Mouse (Mus musculus) intestine, postnatal 0 days (tissue): ENCODE data around the gene Wipi2. TPM values are rescaled to one million over a fixed set of nuclear protein-coding genes. Genes with fewer than 3 reads are reported as not detected.

Source experiments
- ATAC-seq: fragments of 200-750 bp; cut with Nextera tagmentation; 2 replicates; pipeline ENCODE4 v1.8.0; 2017; ENCODE audit warnings: mild to moderate bottlenecking, moderate TSS enrichment, moderate library complexity
- H3K27ac ChIP-seq: fragments of 300-500 bp; sonication (generic); 2 replicates; pipeline ENCODE4 v1.5.1; 2014; ENCODE audit warnings: mild to moderate bottlenecking, low read depth, low read length, moderate library complexity
- H3K27me3 ChIP-seq: fragments of 300-500 bp; sonication (generic); replicated peaks from 2 replicates; pipeline ENCODE4 v1.6.1; 2014; ENCODE audit warnings: low read length, mixed read lengths; ENCODE audit not compliant: control insufficient read depth, insufficient read depth
- H3K36me3 ChIP-seq: fragments of 300-500 bp; sonication (generic); 2 replicates; pipeline ENCODE4 v1.6.1; 2014; ENCODE audit warnings: mild to moderate bottlenecking, moderate library complexity; ENCODE audit not compliant: control insufficient read depth, insufficient read depth
- H3K4me1 ChIP-seq: fragments of 300-500 bp; sonication (generic); replicated peaks from 2 replicates; pipeline ENCODE4 v1.6.1; 2014; ENCODE audit warnings: antibody characterized with exemption, low read length, mixed read lengths; ENCODE audit not compliant: control insufficient read depth, insufficient read depth
- H3K4me2 ChIP-seq: fragments of 300-500 bp; sonication (generic); replicated peaks from 2 replicates; pipeline ENCODE4 v1.6.1; 2014; ENCODE audit warnings: low read depth, mild to moderate bottlenecking, moderate library complexity
- H3K4me3 ChIP-seq: fragments of 300-500 bp; sonication (generic); 2 replicates; pipeline ENCODE4 v1.5.1; 2014; ENCODE audit warnings: low read depth, low read length
- H3K9ac ChIP-seq: fragments of 300-500 bp; sonication (generic); 2 replicates; pipeline ENCODE4 v1.6.1; 2014; ENCODE audit warnings: mild to moderate bottlenecking, low read depth, low read length
- H3K9me3 ChIP-seq: fragments of 300-500 bp; sonication (generic); 2 replicates; pipeline ENCODE4 v1.6.1; 2016; ENCODE audit warnings: mixed run types; ENCODE audit not compliant: control insufficient read depth
- CTCF ChIP-seq: sonication (generic); IDR thresholded peaks from 2 replicates; pipeline ENCODE4 v1.5.1; 2016; ENCODE audit warnings: low read depth, mild to moderate bottlenecking, control low read depth, antibody characterized with exemption, moderate library complexity
- WGBS: fragments of 180-500 bp; shearing (Covaris S2); extraction: QIAGEN DNeasy Blood & Tissue Kit; methylation state at CpG from one replicate; pipeline ENCODE4 v1.1.7; 2014; 5-methylcytosine and 5-hydroxymethylcytosine counted together
- polyA plus RNA-seq: library from polyadenylated mRNA; unstranded; fragments of >200 nt; fragmentation: Nextera tagmentation; extraction: Ambion mirVana; gene quantifications from 2 replicates; pipeline ENCODE4 v1.2.1, GENCODE M21; 2015

Wipi2 gene
- polyA plus RNA-seq, 1 experiment from 2014 or later, result 25.5 TPM

- Histone ChIP-seq H3K9ac (no peak overlapping the region), H3K36me3 (no peaks in the 10 kb centered on the region), H3K4me3 (no peak overlapping the region), H3K9me3 (no peaks in the 10 kb centered on the region), H3K27ac (no peak overlapping the region), H3K4me2 (no peak overlapping the region), H3K27me3 (no peaks in the 10 kb centered on the region), H3K4me1 (no peaks in the 10 kb centered on the region)
- no peak for TF ChIP-seq CTCF
- 95% methylated on average over 1 of the region's 1 CpGs for WGBS
- no peak for ATAC-seq
Measured at GRCm38 (mm10) chr5:142679065-142679464, 51.6 kb downstream of the Wipi2 start.

- Histone ChIP-seq H3K36me3 (no peaks in the 10 kb centered on the region), H3K27me3 (no peaks in the 10 kb centered on the region), H3K4me3 (no peak overlapping the region), H3K4me2 (no peak overlapping the region), H3K9ac (no peak overlapping the region), H3K4me1 (no peaks in the 10 kb centered on the region), H3K9me3 (no peaks in the 10 kb centered on the region), H3K27ac (no peak overlapping the region)
- TF ChIP-seq CTCF, result no peak
- no peak for ATAC-seq
- WGBS, result 78% methylated on average over 3 of the region's 3 CpGs
Measured at GRCm38 (mm10) chr5:142681911-142682310, 54.4 kb downstream of the Wipi2 start.

GRCm38 (mm10) chr5:142682529-142682928 is 55.0 kb downstream of the Wipi2 start:
- Histone ChIP-seq H3K4me2 (no peak overlapping the region), H3K9ac (no peak overlapping the region), H3K9me3 (no peaks in the 10 kb centered on the region), H3K36me3 (no peaks in the 10 kb centered on the region), H3K4me1 (no peaks in the 10 kb centered on the region), H3K4me3 (no peak overlapping the region), H3K27me3 (no peaks in the 10 kb centered on the region), H3K27ac (no peak overlapping the region)
- TF ChIP-seq CTCF, result no peak
- 89% methylated on average over 5 of the region's 5 CpGs for WGBS
- ATAC-seq, result no peak

- TF ChIP-seq CTCF, result no peak
- H3K9me3 ChIP-seq, result no peaks in the 10 kb centered on the region
- H3K36me3 ChIP-seq, result no peaks in the 10 kb centered on the region
- no peak overlapping the region for H3K9ac ChIP-seq
- no peaks in the 10 kb centered on the region for H3K4me1 ChIP-seq
- H3K27me3 ChIP-seq, result no peaks in the 10 kb centered on the region
- 45% methylated on average over 6 of the region's 6 CpGs for WGBS
- H3K4me2 ChIP-seq, result no peak overlapping the region
- no peak overlapping the region for H3K4me3 ChIP-seq
- no peak for ATAC-seq
- no peak overlapping the region for H3K27ac ChIP-seq
Measured at GRCm38 (mm10) chr5:142688866-142689265, 61.4 kb downstream of the Wipi2 start.

GRCm38 (mm10) chr5:142690343-142690742 is 62.8 kb downstream of the Wipi2 start:
- no peak overlapping the region for H3K27ac ChIP-seq
- H3K9me3 ChIP-seq, result no peaks in the 10 kb centered on the region
- WGBS, result 75% methylated on average over 3 of the region's 3 CpGs
- H3K9ac ChIP-seq, result no peak overlapping the region
- no peaks in the 10 kb centered on the region for H3K36me3 ChIP-seq
- no peak overlapping the region for H3K4me3 ChIP-seq
- H3K4me1 ChIP-seq, result no peaks in the 10 kb centered on the region
- no peak for ATAC-seq
- no peaks in the 10 kb centered on the region for H3K27me3 ChIP-seq
- no peak overlapping the region for H3K4me2 ChIP-seq
- TF ChIP-seq CTCF, result no peak

GRCm38 (mm10) chr5:142692248-142692647 is 64.8 kb downstream of the Wipi2 start, which contains the start of gene Slc29a4:
TSS of gene Slc29a4 (plus strand) at chr5:142692512.
- H3K36me3 ChIP-seq, result no peaks in the 10 kb centered on the region
- WGBS, result 42% methylated on average over 14 of the region's 14 CpGs
- ATAC-seq, result no peak
- no peaks in the 10 kb centered on the region for H3K9me3 ChIP-seq
- no peaks in the 10 kb centered on the region for H3K4me1 ChIP-seq
- H3K4me2 ChIP-seq, result no peak within 1 kb of the TSS
- TF ChIP-seq CTCF, result no peak
- no peak within 1 kb of the TSS for H3K4me3 ChIP-seq
- no peaks in the 10 kb centered on the region for H3K27me3 ChIP-seq
- no peak within 1 kb of the TSS for H3K9ac ChIP-seq
- H3K27ac ChIP-seq, result no peak within 1 kb of the TSS
